Comparison of ENCODE assay signal across 16 mouse cellular contexts in genomic region chr17:30191097-30191640, GRCm38 (mm10).
DNase-seq lines count a peak whose midpoint lies in the region; ATAC-seq and TF ChIP-seq lines count a peak whose summit lies in the region.
"Had no signal": no experiment of that assay in that cellular context is flagged by ENCODE, and none has a peak within 500 bp of the region (broad histone marks: within the 10 kb centered on the region; RNA-seq: fewer than 3 reads in every experiment).

No protein-coding gene starts in this region.

- POLR2A ChIA-PET in Patski (lab: Charles Lee), result no interaction called here

- H3K27ac ChIP-seq in heart, embryonic 16.5 days (ENCODE audit: low read length), result no peak overlapping the region
- H3K27ac ChIP-seq in heart, embryonic 12.5 days (ENCODE audit: poor library complexity, severe bottlenecking), result no peak overlapping the region
- peak overlapping the region; percentile 39; the same call in 1 of the 2 replicates for H3K27ac ChIP-seq in midbrain, embryonic 10.5 days (replicated peaks)
- H3K27ac ChIP-seq in midbrain, postnatal 0 days (ENCODE audit: low read depth, low read length), result no peak overlapping the region
- H3K27ac ChIP-seq: embryonic facial prominence, embryonic 13.5 days; forebrain, embryonic 15.5 days; liver, embryonic 13.5 days had no signal

- in situ Hi-C loops in Patski (cut with MboI; ENCODE audit: low pct_unique_long_range_greater_than_20kb), result no loop called here

- peaks cover 4% of the 10 kb centered on the region for H3K36me3 ChIP-seq in heart, embryonic 16.5 days (ENCODE audit: control insufficient read depth, insufficient read depth)
- H3K36me3 ChIP-seq in heart, embryonic 12.5 days, result peaks cover 11% of the 10 kb centered on the region
- H3K36me3 ChIP-seq in midbrain, embryonic 10.5 days, result peaks cover 32% of the 10 kb centered on the region
- no peaks in the 10 kb centered on the region for H3K36me3 ChIP-seq in midbrain, postnatal 0 days (ENCODE audit: insufficient read depth, low read length)
- H3K36me3 ChIP-seq: forebrain, embryonic 15.5 days had no signal

- no peaks in the 10 kb centered on the region for H3K27me3 ChIP-seq in heart, embryonic 16.5 days (ENCODE audit: control insufficient read depth, insufficient read depth, low read length)
- no peaks in the 10 kb centered on the region for H3K27me3 ChIP-seq in heart, embryonic 12.5 days (replicated peaks)
- no peaks in the 10 kb centered on the region for H3K27me3 ChIP-seq in midbrain, embryonic 10.5 days (ENCODE audit: low read depth, poor library complexity, severe bottlenecking)
- no peaks in the 10 kb centered on the region for H3K27me3 ChIP-seq in midbrain, postnatal 0 days (ENCODE audit: insufficient read depth, low read length)
- no peaks in the 10 kb centered on the region for H3K27me3 ChIP-seq in Patski
- H3K27me3 ChIP-seq: embryonic facial prominence, embryonic 13.5 days; forebrain, embryonic 15.5 days; liver, embryonic 13.5 days had no signal

- H3K4me2 ChIP-seq in heart, embryonic 16.5 days (ENCODE audit: low read depth, low read length), result no peak overlapping the region
- H3K4me2 ChIP-seq in heart, embryonic 12.5 days, result no peak overlapping the region
- H3K4me2 ChIP-seq in midbrain, postnatal 0 days (ENCODE audit: low read depth, low read length, poor library complexity, severe bottlenecking), result no peak overlapping the region
- H3K4me2 ChIP-seq: embryonic facial prominence, embryonic 13.5 days; forebrain, embryonic 15.5 days; liver, embryonic 13.5 days had no signal

- DNase-seq in adrenal gland, adult 2 months, result peak; percentile 29
- no peak for DNase-seq in adrenal gland, postnatal 25 days
- DNase-seq in midbrain, embryonic 10.5 days (ENCODE audit: low spot score), result no peak
- no peak for DNase-seq in midbrain, postnatal 0 days (ENCODE audit: low spot score)
- peak; percentile 54 for DNase-seq in Patski (ENCODE audit: low read depth, low spot score)
- DNase-seq in retina, postnatal 1 day, result no peak
- DNase-seq: gastrocnemius, postnatal 10 days; kidney, postnatal 36 days; liver, embryonic 13.5 days; lung, postnatal 14 days; right cerebral cortex, postnatal 25 days had no signal

- H3K4me3 ChIP-seq in heart, embryonic 16.5 days (ENCODE audit: low read length), result no peak overlapping the region
- H3K4me3 ChIP-seq in heart, embryonic 12.5 days, result no peak overlapping the region
- no peak overlapping the region for H3K4me3 ChIP-seq in midbrain, embryonic 10.5 days
- H3K4me3 ChIP-seq in midbrain, postnatal 0 days (ENCODE audit: low read depth, low read length), result no peak overlapping the region
- H3K4me3 ChIP-seq: embryonic facial prominence, embryonic 13.5 days; forebrain, embryonic 15.5 days; liver, embryonic 13.5 days had no signal

- no peaks in the 10 kb centered on the region for H3K9me3 ChIP-seq in heart, embryonic 16.5 days (replicated peaks; ENCODE audit: control insufficient read depth, low read length)
- no peaks in the 10 kb centered on the region for H3K9me3 ChIP-seq in heart, embryonic 12.5 days (replicated peaks)
- H3K9me3 ChIP-seq in midbrain, embryonic 10.5 days (replicated peaks), result no peaks in the 10 kb centered on the region
- no peaks in the 10 kb centered on the region for H3K9me3 ChIP-seq in midbrain, postnatal 0 days (ENCODE audit: low read length)
- H3K9me3 ChIP-seq: embryonic facial prominence, embryonic 13.5 days; forebrain, embryonic 15.5 days; liver, embryonic 13.5 days had no signal

- no peak for ATAC-seq in heart, embryonic 16.5 days (replicated peaks; ENCODE audit: extremely low read depth, insufficient read depth, low FRiP score)
- ATAC-seq in heart, embryonic 12.5 days (ENCODE audit: insufficient number of reproducible peaks, low FRiP score), result no peak
- no peak for ATAC-seq in midbrain, postnatal 0 days (ENCODE audit: low FRiP score)
- peak; percentile 95 for ATAC-seq in Patski
- ATAC-seq: forebrain, embryonic 15.5 days; inflammation-experienced regulatory T-cells, adult 6 months had no signal

- CTCF ChIA-PET in Patski (lab: Charles Lee), result no interaction called here

- H3K9ac ChIP-seq in heart, embryonic 16.5 days (ENCODE audit: low read length), result 0 out of 2 replicates have a peak overlapping the region, but pooled peaks have one; percentile 22
- no peak overlapping the region for H3K9ac ChIP-seq in heart, embryonic 12.5 days
- no peak overlapping the region for H3K9ac ChIP-seq in midbrain, postnatal 0 days (replicated peaks; ENCODE audit: low read length, poor library complexity, severe bottlenecking)
- H3K9ac ChIP-seq: embryonic facial prominence, embryonic 13.5 days; forebrain, embryonic 15.5 days; liver, embryonic 13.5 days had no signal

- no peak for TF ChIP-seq CTCF in midbrain, postnatal 0 days (IDR thresholded peaks at IDR 0.05)
- TF ChIP-seq CTCF in Patski (IDR thresholded peaks at IDR 0.05), result no peak

- WGBS in heart, embryonic 16.5 days, result 73% methylated on average over 11 of the region's 11 CpGs
- whole genome bisulfite sequencing in heart, embryonic 12.5 days, result 70% methylated on average over 11 of the region's 11 CpGs
- 79% methylated on average over 11 of the region's 11 CpGs for WGBS in midbrain, embryonic 10.5 days
- WGBS in midbrain, postnatal 0 days, result 70% methylated on average over 11 of the region's 11 CpGs

- H3K4me1 ChIP-seq in heart, embryonic 16.5 days (ENCODE audit: control insufficient read depth, insufficient read depth, low read length), result peaks cover 78% of the 10 kb centered on the region
- H3K4me1 ChIP-seq in heart, embryonic 12.5 days (replicated peaks), result peaks cover 91% of the 10 kb centered on the region
- peaks cover 66% of the 10 kb centered on the region for H3K4me1 ChIP-seq in midbrain, embryonic 10.5 days
- H3K4me1 ChIP-seq in midbrain, postnatal 0 days (ENCODE audit: insufficient read depth, low read length), result peaks cover 25% of the 10 kb centered on the region

Comparison
In these comparisons a context has a peak if more than half of its experiments do, and no peak if none do; other contexts are left out.
1. DNase-seq: peak in adrenal gland, adult 2 months (single experiment) and Patski (single experiment); none in adrenal gland, postnatal 25 days (single experiment), midbrain, embryonic 10.5 days (single experiment), midbrain, postnatal 0 days (single experiment) and retina, postnatal 1 day (single experiment).